Mouse (Mus musculus): ENCODE results near the gene Jph3.

GRCm38 (mm10) chr8:121727164-121727563 is 2.3 kb upstream of the Jph3 start:
- TF ChIP-seq CTCF (IDR thresholded peaks at IDR 0.05; ENCODE audit: borderline replicate concordance, insufficient read depth, low read length) (no peak), POLR2A (IDR thresholded peaks at IDR 0.05; ENCODE audit: low read depth, low read length) (no peak)
